Mouse (Mus musculus) heart, embryonic 14.5 days (tissue): Measurements from ENCODE around the gene Elmo2. TPM values are rescaled to one million over a fixed set of nuclear protein-coding genes. Genes with fewer than 3 reads are reported as not detected.
A peak's percentile ranks its signal among the peaks of the same experiment; 100 is the strongest.

ENCODE experiments used
- ATAC-seq: fragments of 200-750 bp; cut with Nextera tagmentation; 2 replicates; pipeline ENCODE4 v1.8.0; 2017; ENCODE audit warnings: low read depth, moderate TSS enrichment; ENCODE audit not compliant: insufficient number of reproducible peaks, insufficient read depth, low FRiP score
- H3K27ac ChIP-seq, 2 experiments: fragments of 200-500 bp in 1 of 2; fragments of 300-500 bp in 1 of 2; sonication (generic) in 1 of 2; replicated peaks in 1 of 2; 2 replicates each; pipeline ENCODE4 v1.5.1; 2012 to 2014; ENCODE audit warnings: low read depth in 2 of 2, low read length in 2 of 2, control low read depth in 1 of 2, mild to moderate bottlenecking in 1 of 2, mixed read lengths in 1 of 2; ENCODE audit not compliant: control insufficient read depth in 1 of 2, insufficient read depth in 1 of 2
- H3K27me3 ChIP-seq: fragments of 300-500 bp; sonication (generic); 2 replicates; pipeline ENCODE4 v1.6.1; 2014; ENCODE audit warnings: mild to moderate bottlenecking, low read length, control low read depth; ENCODE audit not compliant: control insufficient read depth, insufficient read depth
- H3K36me3 ChIP-seq: fragments of 300-500 bp; sonication (generic); 2 replicates; pipeline ENCODE4 v1.6.1; 2014; ENCODE audit warnings: mild to moderate bottlenecking, control low read depth, low read length, mixed read lengths; ENCODE audit not compliant: control insufficient read depth, insufficient read depth
- H3K4me1 ChIP-seq, 2 experiments: fragments of 200-500 bp in 1 of 2; fragments of 300-500 bp in 1 of 2; sonication (generic) in 1 of 2; 2 replicates each; pipeline ENCODE4 v1.6.1; 2012 to 2014; ENCODE audit warnings: low read length in 2 of 2, control low read depth in 1 of 2, mixed read lengths in 1 of 2; ENCODE audit not compliant: control insufficient read depth in 2 of 2, insufficient read depth in 2 of 2
- H3K4me2 ChIP-seq: fragments of 300-500 bp; sonication (generic); 2 replicates; pipeline ENCODE4 v1.6.1; 2014; ENCODE audit warnings: mild to moderate bottlenecking, low read length
- H3K4me3 ChIP-seq, 2 experiments: fragments of 200-500 bp in 1 of 2; fragments of 300-500 bp in 1 of 2; sonication (generic) in 1 of 2; 2 replicates each; pipeline ENCODE4 v1.5.1; 2012 to 2014; ENCODE audit warnings: low read length in 2 of 2, mild to moderate bottlenecking in 2 of 2, control low read depth in 1 of 2, low read depth in 1 of 2, moderate library complexity in 1 of 2; ENCODE audit not compliant: control insufficient read depth in 1 of 2, insufficient read depth in 1 of 2
- H3K9ac ChIP-seq: fragments of 300-500 bp; sonication (generic); 2 replicates; pipeline ENCODE4 v1.6.1; 2014; ENCODE audit warnings: mild to moderate bottlenecking, low read length
- H3K9me3 ChIP-seq: fragments of 300-500 bp; sonication (generic); 2 replicates; pipeline ENCODE4 v1.6.1; 2016; ENCODE audit warnings: low read length, control low read depth; ENCODE audit not compliant: control insufficient read depth
- WGBS: fragments of 180-500 bp; shearing (Covaris S2); extraction: QIAGEN DNeasy Blood & Tissue Kit; methylation state at CpG from one replicate; pipeline ENCODE4 v1.1.7; 2014; 5-methylcytosine and 5-hydroxymethylcytosine counted together
- polyA plus RNA-seq: library from polyadenylated mRNA; unstranded; fragments of >200 nt; fragmentation: Nextera tagmentation; extraction: Ambion mirVana; gene quantifications from 2 replicates; pipeline ENCODE4 v1.2.1, GENCODE M21; 2014

The Elmo2 gene
- polyA plus RNA-seq, 1 experiment from 2014 or later = 40.1 TPM

- no peak overlapping the region for H3K4me2 ChIP-seq
- no peaks in the 10 kb centered on the region for H3K4me1 ChIP-seq
- no peak overlapping the region for H3K9ac ChIP-seq
- no peak overlapping the region for H3K27ac ChIP-seq
- ATAC-seq = no peak
- H3K36me3 ChIP-seq = no peaks in the 10 kb centered on the region
- no peaks in the 10 kb centered on the region for H3K27me3 ChIP-seq
- 27% methylated on average over 3 of the region's 3 CpGs for WGBS
- H3K9me3 ChIP-seq = no peaks in the 10 kb centered on the region
- H3K4me3 ChIP-seq = no peak overlapping the region
Measured at GRCm38 (mm10) chr2:165337191-165337590, 10.9 kb upstream of the Elmo2 start.

GRCm38 (mm10) chr2:165332610-165333210, 6.4 kb upstream of the Elmo2 start:
- Histone ChIP-seq H3K9me3 (peaks cover 7% of the 10 kb centered on the region), H3K4me2 (no peak overlapping the region), H3K4me3 (no peak overlapping the region), H3K27ac (no peak overlapping the region), H3K27me3 (no peaks in the 10 kb centered on the region), H3K9ac (no peak overlapping the region), H3K36me3 (no peaks in the 10 kb centered on the region), H3K4me1 (no peaks in the 10 kb centered on the region; a peak in 1 of 4 replicates)
- WGBS = 55% methylated on average over 14 of the region's 14 CpGs
- no peak for ATAC-seq

GRCm38 (mm10) chr2:165329703-165330102, 3.4 kb upstream of the Elmo2 start:
- Histone ChIP-seq H3K27ac (no peak overlapping the region), H3K4me1 (peaks cover 8 to 17% of the 10 kb centered on the region in 2 experiments), H3K9ac (no peak overlapping the region), H3K9me3 (peaks cover 7% of the 10 kb centered on the region), H3K36me3 (no peaks in the 10 kb centered on the region), H3K4me2 (no peak overlapping the region), H3K27me3 (no peaks in the 10 kb centered on the region), H3K4me3 (no peak overlapping the region)
- WGBS = 9% methylated on average over 3 of the region's 3 CpGs
- no peak for ATAC-seq

- 54% methylated on average over 5 of the region's 5 CpGs for WGBS
- Histone ChIP-seq H3K36me3 (no peaks in the 10 kb centered on the region), H3K4me2 (no peak overlapping the region), H3K4me1 (peaks cover 8 to 17% of the 10 kb centered on the region in 2 experiments), H3K27ac (no peak overlapping the region), H3K9me3 (peaks cover 7% of the 10 kb centered on the region), H3K27me3 (no peaks in the 10 kb centered on the region), H3K9ac (no peak overlapping the region), H3K4me3 (no peak overlapping the region)
- no peak for ATAC-seq
Measured at GRCm38 (mm10) chr2:165328746-165329145, 2.5 kb upstream of the Elmo2 start.

GRCm38 (mm10) chr2:165327386-165327785, 1.1 kb upstream of the Elmo2 start:
- no peak overlapping the region for H3K27ac ChIP-seq
- H3K4me2 ChIP-seq = peak overlapping the region; percentile 97
- H3K27me3 ChIP-seq = no peaks in the 10 kb centered on the region
- peaks cover 8 to 17% of the 10 kb centered on the region in 2 experiments for H3K4me1 ChIP-seq
- peak overlapping the region in 1 of 2 experiments; percentile 68; a peak in 2 of 4 replicates for H3K4me3 ChIP-seq
- ATAC-seq = no peak
- WGBS = 35% methylated on average over 7 of the region's 7 CpGs
- H3K36me3 ChIP-seq = no peaks in the 10 kb centered on the region
- peaks cover 7% of the 10 kb centered on the region for H3K9me3 ChIP-seq
- peak overlapping the region; percentile 72 for H3K9ac ChIP-seq

- H3K4me3 ChIP-seq = peak overlapping the region; percentile 68 to 97
- peak overlapping the region; percentile 85 for H3K9ac ChIP-seq
- peak overlapping the region in 1 of 2 experiments; percentile 24; a peak in 1 of 4 replicates for H3K27ac ChIP-seq
- no peaks in the 10 kb centered on the region for H3K36me3 ChIP-seq
- peaks cover 24 to 33% of the 10 kb centered on the region in 2 experiments for H3K4me1 ChIP-seq
- peaks cover 2% of the 10 kb centered on the region; the same call in 1 of the 2 replicates for H3K9me3 ChIP-seq
- ATAC-seq = peak; percentile 8; the same call in 1 of the 2 replicates
- H3K4me2 ChIP-seq = peak overlapping the region; percentile 70
- under 1% methylated on average over 29 of the region's 30 CpGs for WGBS
- H3K27me3 ChIP-seq = no peaks in the 10 kb centered on the region
Measured at GRCm38 (mm10) chr2:165325521-165326303, 567 bp downstream of the Elmo2 start.

GRCm38 (mm10) chr2:165323928-165324327, 2.4 kb downstream of the Elmo2 start:
- no peak overlapping the region for H3K27ac ChIP-seq
- H3K4me2 ChIP-seq = no peak overlapping the region
- H3K4me1 ChIP-seq = peaks cover 35 to 49% of the 10 kb centered on the region in 2 experiments

More at GRCm38 (mm10) chr2:165323928-165324327, 2.4 kb downstream of the Elmo2 start:
- no peaks in the 10 kb centered on the region for H3K27me3 ChIP-seq
- H3K9me3 ChIP-seq = no peaks in the 10 kb centered on the region
- no peak overlapping the region for H3K9ac ChIP-seq
- H3K36me3 ChIP-seq = no peaks in the 10 kb centered on the region
- no peak overlapping the region for H3K4me3 ChIP-seq
- no peak for ATAC-seq
- WGBS = 77% methylated on average over 5 of the region's 5 CpGs
